Mouse (Mus musculus) heart, embryonic 16.5 days (tissue): ENCODE measurements around the gene Zyg11a. TPM values are rescaled to one million over a fixed set of nuclear protein-coding genes. Genes with fewer than 3 reads are reported as not detected.

Source experiments
- polyA plus RNA-seq: library from polyadenylated mRNA; unstranded; fragments of >200 nt; fragmentation: Nextera tagmentation; extraction: Ambion mirVana; gene quantifications from 2 replicates; pipeline ENCODE4 v1.2.1, GENCODE M21; 2015

Zyg11a gene
- polyA plus RNA-seq, 1 experiment from 2014 or later, result 0.05 TPM

Other genes starting within 250 kb of the Zyg11a start
- 0.05 TPM in 1 of 2 replicates, not detected in the other for gene Slc1a7, start 249.7 kb downstream of the Zyg11a start, polyA plus RNA-seq
- gene Podn, start 121.6 kb downstream of the Zyg11a start, polyA plus RNA-seq, result 0.64 TPM in 2 replicates
- gene Scp2, start 73.0 kb downstream of the Zyg11a start, polyA plus RNA-seq, result 189 and 200 TPM in 2 replicates
- 22.8 and 27.9 TPM in 2 replicates for gene Echdc2, start 52.6 kb downstream of the Zyg11a start, polyA plus RNA-seq
- 7.6 and 8.3 TPM in 2 replicates for gene Zyg11b, start 83.0 kb upstream of the Zyg11a start, polyA plus RNA-seq
- 46.3 and 53.6 TPM in 2 replicates for gene Coa7, start 110.1 kb upstream of the Zyg11a start, polyA plus RNA-seq
- gene Shisal2a, start 165.3 kb upstream of the Zyg11a start, polyA plus RNA-seq, result 1.3 and 1.4 TPM in 2 replicates
- gene Gpx7, start 188.9 kb upstream of the Zyg11a start, polyA plus RNA-seq, result 51.4 and 53.6 TPM in 2 replicates
- 38.7 and 42.3 TPM in 2 replicates for gene Tut4, start 241.4 kb upstream of the Zyg11a start, polyA plus RNA-seq